Mouse (Mus musculus) forebrain, embryonic 10.5 days (tissue): ENCODE data around the gene Usp49. TPM values are rescaled to one million over a fixed set of nuclear protein-coding genes. Genes with fewer than 3 reads are reported as not detected.

ENCODE experiments used
- DNase-seq: peaks from one replicate; pipeline ENCODE4 v3.0.0-alpha.2; 2017; ENCODE audit warnings: low spot score; ENCODE audit errors: extremely low spot score
- H3K27ac ChIP-seq: fragments of 300-500 bp; sonication (generic); 2 replicates; pipeline ENCODE4 v1.5.1; 2016; ENCODE audit warnings: mild to moderate bottlenecking
- H3K27me3 ChIP-seq: fragments of 300-500 bp; sonication (generic); 2 replicates; pipeline ENCODE4 v1.6.1; 2016; ENCODE audit warnings: mild to moderate bottlenecking; ENCODE audit not compliant: poor library complexity, severe bottlenecking
- H3K36me3 ChIP-seq: fragments of 300-500 bp; sonication (generic); replicated peaks from 2 replicates; pipeline ENCODE4 v1.6.1; 2016; ENCODE audit warnings: mild to moderate bottlenecking, moderate library complexity
- H3K4me1 ChIP-seq: fragments of 300-500 bp; sonication (generic); 2 replicates; pipeline ENCODE4 v1.6.1; 2016
- H3K4me3 ChIP-seq: fragments of 300-500 bp; sonication (generic); 2 replicates; pipeline ENCODE4 v1.5.1; 2016; ENCODE audit warnings: mild to moderate bottlenecking, moderate library complexity
- H3K9me3 ChIP-seq: fragments of 300-500 bp; sonication (generic); 2 replicates; pipeline ENCODE4 v1.6.1; 2016; ENCODE audit warnings: mild to moderate bottlenecking, moderate library complexity
- WGBS: fragments of 180-500 bp; shearing (Covaris S2); methylation state at CpG from one replicate; pipeline ENCODE4 v1.1.7; 2016; 5-methylcytosine and 5-hydroxymethylcytosine counted together
- polyA plus RNA-seq: library from polyadenylated mRNA; unstranded; fragments of >200 nt; fragmentation: Nextera tagmentation; extraction: Ambion mirVana; gene quantifications from 2 replicates; pipeline ENCODE4 v1.2.1, GENCODE M21; 2016

Usp49 gene
- polyA plus RNA-seq, 1 experiment from 2014 or later, result 6.0 TPM

GRCm38 (mm10) chr17:47693671-47694441, 63.4 kb downstream of the Usp49 start:
- WGBS, result 37% methylated on average over 13 of the region's 13 CpGs
- Histone ChIP-seq H3K27ac (peak overlapping the region; percentile 91), H3K27me3 (peaks cover 69% of the 10 kb centered on the region)

DNA sequence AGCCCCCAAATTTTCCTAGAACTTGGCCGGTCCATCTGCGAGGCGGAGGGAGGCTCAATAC, 63.8 kb downstream of the Usp49 start, which contains the start of gene Gm21981:
Gene Gm21981, minus strand, starts transcription at position 14 of the 61 bp plus-strand sequence.
- DNase-seq, result no peak
- Histone ChIP-seq H3K4me1 (peaks cover 31% of the 10 kb centered on the region), H3K4me3 (peak within 1 kb of the TSS; percentile 78), H3K36me3 (peaks cover 15% of the 10 kb centered on the region), H3K27me3 (peaks cover 67% of the 10 kb centered on the region), H3K27ac (peak within 1 kb of the TSS; percentile 91), H3K9me3 (no peaks in the 10 kb centered on the region)
- WGBS, result 0% methylated on average over 3 of the region's 3 CpGs

More at GRCm38 (mm10) chr17:47693671-47694441, 63.4 kb downstream of the Usp49 start:
- H3K9me3 ChIP-seq, result no peaks in the 10 kb centered on the region
- H3K36me3 ChIP-seq, result peaks cover 11% of the 10 kb centered on the region
- H3K4me3 ChIP-seq, result peak overlapping the region; percentile 78
- H3K4me1 ChIP-seq, result peaks cover 35% of the 10 kb centered on the region
- no peak for DNase-seq

- H3K4me3 ChIP-seq, result peak within 1 kb of the TSS; percentile 78
- no peaks in the 10 kb centered on the region for H3K9me3 ChIP-seq
- DNase-seq, result peak; percentile 98
- H3K27me3 ChIP-seq, result peaks cover 63% of the 10 kb centered on the region
- under 1% methylated on average over 82 of the region's 82 CpGs for WGBS
- peak within 1 kb of the TSS; percentile 91 for H3K27ac ChIP-seq
- H3K4me1 ChIP-seq, result peaks cover 26% of the 10 kb centered on the region
- H3K36me3 ChIP-seq, result peaks cover 19% of the 10 kb centered on the region
Observed at GRCm38 (mm10) chr17:47694503-47695336, 64.2 kb downstream of the Usp49 start, which contains the start of gene Prickle4. Gene Prickle4, minus strand, starts transcription at chr17:47694736.

- DNase-seq, result no peak
- peaks cover 22% of the 10 kb centered on the region for H3K4me1 ChIP-seq
- peak overlapping the region; percentile 78 for H3K4me3 ChIP-seq
- H3K9me3 ChIP-seq, result no peaks in the 10 kb centered on the region
- peak overlapping the region; percentile 91 for H3K27ac ChIP-seq
- H3K36me3 ChIP-seq, result peaks cover 25% of the 10 kb centered on the region
- under 1% methylated on average over 23 of the region's 23 CpGs for WGBS
- H3K27me3 ChIP-seq, result peaks cover 57% of the 10 kb centered on the region
Observed at GRCm38 (mm10) chr17:47695337-47695710, 64.8 kb downstream of the Usp49 start.

- Histone ChIP-seq H3K36me3 (peaks cover 51% of the 10 kb centered on the region), H3K4me1 (peaks cover 30% of the 10 kb centered on the region), H3K27me3 (peaks cover 50% of the 10 kb centered on the region), H3K4me3 (no peak overlapping the region), H3K27ac (no peak overlapping the region), H3K9me3 (no peaks in the 10 kb centered on the region)
- no peak for DNase-seq
- WGBS, result 87% methylated on average over 10 of the region's 10 CpGs
Observed at GRCm38 (mm10) chr17:47698156-47698555, 67.7 kb downstream of the Usp49 start.

DNA sequence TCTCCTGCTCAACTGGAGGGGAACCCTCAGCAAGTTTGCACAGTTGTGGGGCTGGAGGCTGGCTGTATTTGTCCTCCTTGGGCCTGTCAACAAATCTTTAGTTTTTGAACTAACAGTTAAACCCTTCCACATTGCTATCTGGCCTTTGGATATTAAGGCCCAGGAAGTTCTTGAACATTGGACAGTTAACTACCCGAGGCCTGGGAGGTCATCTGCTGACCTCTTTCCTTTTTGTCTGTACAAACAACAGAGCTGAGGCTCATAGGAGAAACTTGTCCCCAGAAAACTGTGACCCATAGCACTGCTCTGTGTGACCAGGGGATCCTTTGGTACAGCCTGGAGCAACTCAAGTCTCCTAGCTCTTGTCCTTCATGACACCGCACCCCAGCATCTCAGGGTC, 68.6 kb downstream of the Usp49 start:
- no peak for DNase-seq
- peaks cover 59% of the 10 kb centered on the region for H3K36me3 ChIP-seq
- no peaks in the 10 kb centered on the region for H3K9me3 ChIP-seq
- H3K27ac ChIP-seq, result no peak overlapping the region
- H3K4me3 ChIP-seq, result no peak overlapping the region
- peaks cover 27% of the 10 kb centered on the region for H3K4me1 ChIP-seq
- peaks cover 50% of the 10 kb centered on the region for H3K27me3 ChIP-seq
- WGBS, result 82% methylated on average over 2 of the region's 2 CpGs

DNA sequence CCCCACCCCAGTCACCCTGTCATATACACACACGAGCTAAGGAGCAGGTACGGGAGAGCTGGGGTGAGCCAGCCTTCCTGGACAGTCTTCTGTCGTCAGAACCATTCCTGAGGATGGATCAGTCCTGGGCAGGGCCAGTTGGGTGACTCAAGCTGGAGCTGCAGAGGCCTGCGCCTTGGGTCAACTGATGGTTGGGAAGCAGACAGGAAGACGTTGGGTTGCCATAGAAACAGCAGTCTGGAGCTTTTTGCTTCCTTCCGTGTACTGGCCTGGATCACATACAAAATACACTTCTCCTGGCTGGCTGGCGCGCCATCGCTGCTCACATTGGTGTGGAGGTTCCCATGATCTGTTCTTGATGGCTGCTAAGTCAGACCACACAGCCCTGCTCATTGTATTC, 71.3 kb downstream of the Usp49 start:
- WGBS, result 87% methylated on average over 9 of the region's 9 CpGs
- H3K4me1 ChIP-seq, result peaks cover 22% of the 10 kb centered on the region
- H3K36me3 ChIP-seq, result peaks cover 64% of the 10 kb centered on the region

GRCm38 (mm10) chr17:47702548-47703345, 72.3 kb downstream of the Usp49 start:
- DNase-seq, result no peak
- Histone ChIP-seq H3K27ac (0 out of 2 replicates have a peak overlapping the region, but pooled peaks have one; percentile 58), H3K9me3 (no peaks in the 10 kb centered on the region), H3K27me3 (peaks cover 50% of the 10 kb centered on the region), H3K36me3 (peaks cover 62% of the 10 kb centered on the region), H3K4me3 (peak overlapping the region; percentile 20; the same call in 1 of the 2 replicates), H3K4me1 (peaks cover 25% of the 10 kb centered on the region)
- WGBS, result 42% methylated on average over 28 of the region's 28 CpGs

More for the DNA sequence above, 71.3 kb downstream of the Usp49 start:
- DNase-seq, result no peak
- Histone ChIP-seq H3K4me3 (no peak overlapping the region), H3K27ac (no peak overlapping the region), H3K9me3 (no peaks in the 10 kb centered on the region), H3K27me3 (peaks cover 58% of the 10 kb centered on the region)

DNA sequence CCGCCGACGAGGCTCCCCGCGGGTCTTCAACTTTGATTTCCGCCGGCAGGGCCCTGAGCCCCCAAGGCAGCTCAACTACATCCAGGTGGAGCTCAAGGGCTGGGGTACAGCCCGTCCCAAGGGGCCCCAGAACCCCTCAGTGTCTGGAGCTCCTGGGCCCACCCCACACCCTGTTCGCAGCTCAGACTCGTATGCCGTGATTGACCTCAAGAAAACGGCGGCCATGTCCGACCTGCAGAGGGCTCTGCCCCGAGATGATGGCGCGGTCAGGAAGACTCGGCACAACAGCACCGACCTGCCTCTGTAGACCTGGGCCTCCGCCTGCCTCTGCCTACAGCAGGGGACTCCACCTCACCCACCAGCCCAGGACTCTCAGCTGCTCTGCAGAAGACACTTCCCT, 73.1 kb downstream of the Usp49 start:
- 0 out of 2 replicates have a peak overlapping the region, but pooled peaks have one; percentile 58 for H3K27ac ChIP-seq

GRCm38 (mm10) chr17:47704692-47705091, 74.2 kb downstream of the Usp49 start:
- Histone ChIP-seq H3K27ac (no peak overlapping the region), H3K9me3 (no peaks in the 10 kb centered on the region), H3K27me3 (peaks cover 50% of the 10 kb centered on the region), H3K4me1 (peaks cover 25% of the 10 kb centered on the region), H3K36me3 (peaks cover 45% of the 10 kb centered on the region), H3K4me3 (no peak overlapping the region)
- 80% methylated on average over 4 of the region's 4 CpGs for WGBS
- no peak for DNase-seq

More for the DNA sequence above, 73.1 kb downstream of the Usp49 start:
- H3K9me3 ChIP-seq, result no peaks in the 10 kb centered on the region
- peaks cover 25% of the 10 kb centered on the region for H3K4me1 ChIP-seq
- H3K36me3 ChIP-seq, result peaks cover 57% of the 10 kb centered on the region
- 30% methylated on average over 20 of the region's 20 CpGs for WGBS
- peaks cover 50% of the 10 kb centered on the region for H3K27me3 ChIP-seq
- no peak for DNase-seq
- H3K4me3 ChIP-seq, result peak overlapping the region; percentile 20

GRCm38 (mm10) chr17:47706196-47706595, 75.7 kb downstream of the Usp49 start:
- no peak overlapping the region for H3K27ac ChIP-seq
- DNase-seq, result no peak
- 79% methylated on average over 1 of the region's 1 CpGs for WGBS
- no peaks in the 10 kb centered on the region for H3K9me3 ChIP-seq
- peaks cover 48% of the 10 kb centered on the region for H3K27me3 ChIP-seq
- no peak overlapping the region for H3K4me3 ChIP-seq
- peaks cover 33% of the 10 kb centered on the region for H3K36me3 ChIP-seq
- peaks cover 25% of the 10 kb centered on the region for H3K4me1 ChIP-seq

DNA sequence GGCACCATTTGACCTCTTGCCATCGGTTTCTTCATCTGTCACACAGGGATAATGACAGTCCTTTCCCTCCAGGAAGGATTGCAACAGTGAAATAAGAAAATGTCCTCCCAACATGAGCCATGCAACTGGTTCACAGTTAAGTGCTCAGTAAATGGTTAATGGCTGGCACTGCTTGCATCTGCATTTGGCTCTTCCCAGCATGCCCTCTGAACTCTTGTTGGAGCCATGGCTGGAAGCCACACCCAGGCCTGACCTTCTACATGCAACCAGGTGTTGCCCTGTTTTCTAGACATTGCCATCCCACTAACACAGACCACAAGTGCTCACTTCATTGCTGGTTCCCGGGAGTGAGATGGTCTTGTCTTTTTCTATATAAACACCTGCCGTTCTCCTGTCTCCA, 77.5 kb downstream of the Usp49 start:
- H3K36me3 ChIP-seq, result peaks cover 16% of the 10 kb centered on the region
- 90% methylated on average over 3 of the region's 3 CpGs for WGBS
- peaks cover 30% of the 10 kb centered on the region for H3K27me3 ChIP-seq
- DNase-seq, result no peak
- H3K9me3 ChIP-seq, result no peaks in the 10 kb centered on the region
- peaks cover 22% of the 10 kb centered on the region for H3K4me1 ChIP-seq
- no peak overlapping the region for H3K27ac ChIP-seq
- H3K4me3 ChIP-seq, result no peak overlapping the region
